Mouse (Mus musculus) cerebellum, postnatal 10 days (tissue): ENCODE measurements around the gene Plcxd3.
"Not testable (repeated sequence)": the region's sequence is repeated elsewhere in the genome, so short reads cannot be mapped to it uniquely, and the experiment has no call there.

ENCODE experiments used
- DNase-seq, 2 experiments: peaks; one replicate each; pipeline ENCODE4 v3.0.0; 2021; ENCODE audit warnings: mixed read lengths in 2 of 2

Plcxd3 gene

GRCm38 (mm10) chr15:4561431-4561970 is 186.2 kb downstream of the Plcxd3 start:
- DNase-seq = peak; percentile 38 to 47

- DNase-seq = peak; percentile 4 to 8
These were observed 220.2 kb downstream of the Plcxd3 start for GRCm38 (mm10) chr15:4595521-4595920.

- not testable (repeated sequence) for DNase-seq
These were observed 223.4 kb downstream of the Plcxd3 start for GRCm38 (mm10) chr15:4598661-4599060.

- DNase-seq = not testable (repeated sequence)
These were observed 224.0 kb downstream of the Plcxd3 start for GRCm38 (mm10) chr15:4599331-4599730.

- DNase-seq = no peak
These were observed 230.3 kb downstream of the Plcxd3 start for GRCm38 (mm10) chr15:4605630-4606029.
